Mouse (Mus musculus) v-Abl transformed pro-B cells (cell line): ENCODE measurements around the gene Csrnp1.

Experiments
- in situ Hi-C, 2 experiments: fragments of 400-800 bp; cut with MboI; formaldehyde crosslinking; loops; one replicate each; pipeline ENCODE4 v1.15.1; 2025; ENCODE audit not compliant: unreplicated experiment in 2 of 2

Csrnp1 gene

GRCm38 (mm10) chr9:119981183-119982179 lies 3.0 kb downstream of the Csrnp1 start:
- in situ Hi-C loops = loop anchor here (25.0 kb wide), 3 partner anchors 1306 to 1906 kb away; partner anchors contain the start of genes Ackr2 (in 1 of the 2), Trak1 (in 1 of the 2) and Ulk4 (in 1 of the 2)

GRCm38 (mm10) chr9:119980770-119981182 lies 3.7 kb downstream of the Csrnp1 start:
- in situ Hi-C loops = loop anchor here (25.0 kb wide), 3 partner anchors 1307 to 1907 kb away; partner anchors contain the start of genes Ackr2 (in 1 of the 2), Trak1 (in 1 of the 2) and Ulk4 (in 1 of the 2)

DNA sequence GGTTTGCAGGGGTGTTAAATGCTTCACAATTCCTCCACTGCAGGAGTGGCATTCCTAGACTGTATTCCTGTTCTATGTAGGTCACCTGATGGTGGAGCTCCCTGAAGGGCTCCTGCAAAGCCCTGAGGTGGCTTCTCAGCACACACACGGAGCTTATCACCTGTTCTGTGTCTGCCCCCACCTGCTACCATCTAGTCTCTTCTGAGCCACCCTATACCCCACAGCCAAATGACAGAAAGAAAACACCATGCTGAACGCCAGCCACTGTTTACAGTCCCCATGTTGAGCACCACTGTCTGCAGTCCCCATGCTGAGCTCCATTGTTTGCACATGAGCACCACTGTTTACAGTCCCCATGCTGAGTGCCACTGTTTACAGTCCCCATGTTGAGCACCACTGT lies 4.7 kb downstream of the Csrnp1 start:
- in situ Hi-C loops = loop anchor here (25.0 kb wide), 3 partner anchors 1308 to 1908 kb away; partner anchors contain the start of genes Ackr2 (in 1 of the 2), Trak1 (in 1 of the 2) and Ulk4 (in 1 of the 2)

DNA sequence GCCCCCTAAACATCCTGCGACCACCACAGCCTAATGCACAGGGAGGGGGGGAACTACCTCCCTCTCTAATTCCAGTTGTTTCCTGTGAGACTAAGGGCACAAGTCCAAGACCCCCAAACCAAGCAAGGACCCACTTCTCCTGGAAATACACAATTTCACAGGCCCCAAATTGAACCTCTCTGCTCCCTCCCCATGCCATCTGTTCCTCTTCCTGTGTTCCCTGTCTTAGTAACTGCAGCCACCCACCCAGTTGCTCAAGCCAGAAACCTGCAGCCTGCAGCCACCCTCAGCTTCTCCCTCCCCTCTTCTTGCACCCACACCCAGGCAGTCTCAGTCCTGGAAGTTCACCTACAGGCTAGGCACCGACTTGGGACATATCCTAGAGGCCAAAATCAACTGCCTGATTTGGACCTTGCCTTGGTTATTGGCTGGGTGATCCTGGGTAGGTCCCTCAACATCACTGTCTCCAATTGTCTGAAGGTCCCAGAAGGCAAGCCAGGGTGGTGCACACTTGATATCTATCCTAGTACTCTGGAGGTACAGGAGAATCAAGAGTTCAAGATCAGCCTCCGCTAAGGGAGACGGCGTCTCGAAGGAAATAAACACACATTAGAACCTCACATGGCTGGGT lies 5.5 kb downstream of the Csrnp1 start:
- in situ Hi-C loops = loop anchor here (25.0 kb wide), 3 partner anchors 1308 to 1908 kb away; partner anchors contain the start of genes Ackr2 (in 1 of the 2), Trak1 (in 1 of the 2) and Ulk4 (in 1 of the 2)

DNA sequence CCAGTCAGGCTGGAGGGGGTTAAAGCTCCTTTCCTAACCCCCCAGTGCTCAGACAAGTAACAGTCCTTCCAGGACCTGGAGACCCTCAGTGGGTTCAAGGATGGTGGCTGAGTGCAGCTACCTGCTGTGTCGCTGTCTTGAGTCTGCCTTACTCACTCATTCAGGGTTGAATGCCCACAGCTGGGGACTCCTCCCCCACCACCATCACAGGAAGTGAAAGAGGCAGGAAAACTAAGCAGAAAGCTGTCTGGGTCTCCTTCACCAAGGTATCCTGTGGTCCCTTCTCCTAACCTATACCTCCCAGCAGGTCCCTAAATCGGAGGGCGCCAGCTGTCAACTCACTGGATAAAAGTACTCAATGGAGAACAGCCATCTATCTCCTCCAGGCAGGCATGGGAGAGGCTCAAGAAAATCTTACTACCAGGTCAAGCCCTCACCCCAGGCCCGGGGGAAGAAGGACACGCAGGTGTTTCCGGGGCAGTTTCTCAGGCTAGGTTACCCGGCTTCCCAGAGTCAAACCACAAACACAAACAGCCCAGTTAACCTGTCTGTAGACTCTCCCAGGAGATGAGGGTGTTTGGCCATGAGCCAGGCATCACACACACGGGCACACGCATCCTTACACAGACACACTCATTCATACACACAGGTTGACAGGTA lies 6.2 kb downstream of the Csrnp1 start:
- in situ Hi-C loops = loop anchor here (25.0 kb wide), 3 partner anchors 1309 to 1909 kb away; partner anchors contain the start of genes Ackr2 (in 1 of the 2), Trak1 (in 1 of the 2) and Ulk4 (in 1 of the 2)

DNA sequence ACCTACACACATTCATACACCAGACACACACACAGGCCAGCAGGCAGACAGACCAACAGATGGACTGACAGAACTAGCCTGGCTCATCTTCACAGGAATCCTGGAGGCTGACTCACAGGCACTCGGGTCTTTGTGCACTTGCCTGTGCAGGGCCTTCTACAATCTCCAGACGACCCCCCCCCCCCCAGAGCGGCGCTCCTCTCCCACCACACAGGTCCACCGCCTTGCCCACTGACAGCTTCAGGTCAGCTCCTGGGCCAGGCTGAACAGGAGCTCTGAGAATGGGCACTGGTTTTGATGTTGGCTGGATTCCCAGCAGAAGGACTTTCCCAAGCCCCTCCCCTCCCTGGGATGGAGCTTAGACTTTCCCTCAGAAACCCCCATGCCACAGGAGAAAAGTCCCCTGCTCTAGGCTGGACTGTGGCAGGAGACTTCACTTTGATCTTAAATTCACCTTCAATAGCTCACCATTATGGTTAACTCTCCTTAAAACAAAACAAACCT lies 6.8 kb downstream of the Csrnp1 start:
- in situ Hi-C loops = loop anchor here (25.0 kb wide), 3 partner anchors 1310 to 1910 kb away; partner anchors contain the start of genes Ackr2 (in 1 of the 2), Trak1 (in 1 of the 2) and Ulk4 (in 1 of the 2)

GRCm38 (mm10) chr9:119976704-119977556 lies 7.5 kb downstream of the Csrnp1 start:
- in situ Hi-C loops = loop anchor here (25.0 kb wide), 3 partner anchors 1310 to 1910 kb away; partner anchors contain the start of genes Ackr2 (in 1 of the 2), Trak1 (in 1 of the 2) and Ulk4 (in 1 of the 2)

- in situ Hi-C loops = loop anchor here (25.0 kb wide), 3 partner anchors 1312 to 1912 kb away; partner anchors contain the start of genes Ackr2 (in 1 of the 2), Trak1 (in 1 of the 2) and Ulk4 (in 1 of the 2)
These were observed 9.2 kb downstream of the Csrnp1 start for GRCm38 (mm10) chr9:119975286-119975685.

DNA sequence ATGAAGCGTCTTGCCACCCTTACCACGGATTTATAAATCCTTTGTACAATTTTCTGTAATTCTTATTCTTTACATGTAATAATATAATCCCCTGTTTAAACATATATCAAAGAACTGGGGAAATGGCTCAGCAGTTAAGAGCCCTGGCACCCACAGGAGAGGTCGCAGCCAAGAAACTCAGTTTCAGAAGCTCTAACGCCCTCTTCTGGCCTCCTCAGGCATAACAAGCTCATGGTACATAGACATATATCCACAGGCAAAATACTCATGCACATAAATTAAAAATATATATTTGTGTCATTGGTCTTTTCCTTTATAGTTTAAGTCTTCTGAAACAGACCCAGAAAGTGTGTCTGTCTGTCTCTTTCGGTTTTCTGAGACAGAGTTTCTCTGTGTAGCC lies 9.8 kb downstream of the Csrnp1 start:
- in situ Hi-C loops = loop anchor here (25.0 kb wide), 3 partner anchors 1313 to 1913 kb away; partner anchors contain the start of genes Ackr2 (in 1 of the 2), Trak1 (in 1 of the 2) and Ulk4 (in 1 of the 2)

- in situ Hi-C loops = no loop called here
These were observed 10.5 kb downstream of the Csrnp1 start for GRCm38 (mm10) chr9:119973869-119974520.

GRCm38 (mm10) chr9:119973281-119973680 lies 11.2 kb downstream of the Csrnp1 start:
- in situ Hi-C loops = no loop called here

GRCm38 (mm10) chr9:119972582-119972981 lies 11.9 kb downstream of the Csrnp1 start:
- in situ Hi-C loops = no loop called here

GRCm38 (mm10) chr9:119972166-119972565 lies 12.3 kb downstream of the Csrnp1 start:
- in situ Hi-C loops = no loop called here

GRCm38 (mm10) chr9:119970763-119971656 lies 13.4 kb downstream of the Csrnp1 start:
- in situ Hi-C loops = no loop called here

GRCm38 (mm10) chr9:119970221-119970620 lies 14.2 kb downstream of the Csrnp1 start:
- in situ Hi-C loops = no loop called here

DNA sequence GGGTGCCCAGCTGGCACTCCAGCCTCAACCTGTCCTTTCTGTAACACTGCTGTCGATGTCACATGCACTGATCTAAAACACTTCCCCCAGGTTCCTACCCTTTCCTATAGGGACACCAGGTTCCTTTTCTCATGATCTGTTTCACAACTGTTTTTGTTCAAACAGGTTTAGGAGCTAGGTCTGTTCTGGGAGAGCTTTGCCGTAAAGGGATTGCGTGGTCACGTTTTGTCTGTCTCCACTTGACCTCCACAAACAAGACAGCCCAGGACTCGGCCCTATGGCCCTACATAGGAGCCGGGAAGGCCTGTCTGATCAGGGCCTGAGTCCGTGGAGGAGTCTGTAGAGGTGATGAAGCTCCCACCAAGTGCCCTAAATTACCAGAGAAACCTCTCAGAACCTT lies 14.6 kb downstream of the Csrnp1 start:
- in situ Hi-C loops = loop anchor here (5.0 kb wide), 3 partner anchors 42 to 102 kb away; no protein-coding TSS in a partner anchor
